Mouse (Mus musculus) forebrain, embryonic 13.5 days (tissue): Measurements from ENCODE around the gene Tmcc3. TPM values are rescaled to one million over a fixed set of nuclear protein-coding genes. Genes with fewer than 3 reads are reported as not detected.

Experiments used
- ATAC-seq: fragments of 200-750 bp; cut with Nextera tagmentation; 2 replicates; pipeline ENCODE4 v1.8.0; 2017
- H3K27ac ChIP-seq: fragments of 300-500 bp; sonication (generic); 2 replicates; pipeline ENCODE4 v1.5.1; 2015; ENCODE audit warnings: inconsistent platforms, mild to moderate bottlenecking, moderate library complexity
- H3K27me3 ChIP-seq: fragments of 300-500 bp; sonication (generic); 2 replicates; pipeline ENCODE4 v1.6.1; 2015; ENCODE audit warnings: mild to moderate bottlenecking, inconsistent platforms
- H3K36me3 ChIP-seq: fragments of 300-500 bp; sonication (generic); 2 replicates; pipeline ENCODE4 v1.6.1; 2015; ENCODE audit warnings: mild to moderate bottlenecking, inconsistent platforms; ENCODE audit not compliant: poor library complexity, severe bottlenecking
- H3K4me1 ChIP-seq: fragments of 300-500 bp; sonication (generic); 2 replicates; pipeline ENCODE4 v1.6.1; 2015; ENCODE audit warnings: inconsistent platforms
- H3K4me2 ChIP-seq: fragments of 300-500 bp; sonication (generic); 2 replicates; pipeline ENCODE4 v1.6.1; 2015; ENCODE audit warnings: inconsistent platforms, mild to moderate bottlenecking, moderate library complexity
- H3K4me3 ChIP-seq: fragments of 300-500 bp; sonication (generic); 2 replicates; pipeline ENCODE4 v1.5.1; 2015; ENCODE audit warnings: mild to moderate bottlenecking, inconsistent platforms
- H3K9ac ChIP-seq: fragments of 300-500 bp; sonication (generic); 2 replicates; pipeline ENCODE4 v1.6.1; 2015; ENCODE audit warnings: mild to moderate bottlenecking, inconsistent platforms
- H3K9me3 ChIP-seq: fragments of 300-500 bp; sonication (generic); replicated peaks from 2 replicates; pipeline ENCODE4 v1.6.1; 2016; ENCODE audit warnings: inconsistent platforms
- WGBS: fragments of 180-500 bp; shearing (Covaris S2); methylation state at CpG from one replicate; pipeline ENCODE4 v1.1.7; 2015; 5-methylcytosine and 5-hydroxymethylcytosine counted together
- polyA plus RNA-seq: library from polyadenylated mRNA; unstranded; fragments of >200 nt; fragmentation: Nextera tagmentation; extraction: Ambion mirVana; gene quantifications from 2 replicates; pipeline ENCODE4 v1.2.1, GENCODE M21; 2015

Gene Tmcc3
- polyA plus RNA-seq, 1 experiment from 2014 or later = 3.7 TPM

- 84% methylated on average over 7 of the region's 7 CpGs for WGBS
- Histone ChIP-seq H3K4me1 (no peaks in the 10 kb centered on the region), H3K36me3 (no peaks in the 10 kb centered on the region), H3K27ac (no peak overlapping the region), H3K4me2 (no peak overlapping the region), H3K9ac (no peak overlapping the region), H3K4me3 (no peak overlapping the region), H3K27me3 (no peaks in the 10 kb centered on the region), H3K9me3 (no peaks in the 10 kb centered on the region)
- ATAC-seq = no peak
Observed at GRCm38 (mm10) chr10:94569731-94570130, 258.0 kb downstream of the Tmcc3 start.

GRCm38 (mm10) chr10:94571927-94572620 lies 260.3 kb downstream of the Tmcc3 start:
- no peak overlapping the region for H3K27ac ChIP-seq
- no peaks in the 10 kb centered on the region for H3K9me3 ChIP-seq
- H3K4me2 ChIP-seq = no peak overlapping the region
- H3K36me3 ChIP-seq = no peaks in the 10 kb centered on the region
- ATAC-seq = no peak
- H3K4me3 ChIP-seq = no peak overlapping the region
- H3K27me3 ChIP-seq = no peaks in the 10 kb centered on the region
- WGBS = 77% methylated on average over 9 of the region's 9 CpGs
- no peaks in the 10 kb centered on the region for H3K4me1 ChIP-seq
- H3K9ac ChIP-seq = no peak overlapping the region

DNA sequence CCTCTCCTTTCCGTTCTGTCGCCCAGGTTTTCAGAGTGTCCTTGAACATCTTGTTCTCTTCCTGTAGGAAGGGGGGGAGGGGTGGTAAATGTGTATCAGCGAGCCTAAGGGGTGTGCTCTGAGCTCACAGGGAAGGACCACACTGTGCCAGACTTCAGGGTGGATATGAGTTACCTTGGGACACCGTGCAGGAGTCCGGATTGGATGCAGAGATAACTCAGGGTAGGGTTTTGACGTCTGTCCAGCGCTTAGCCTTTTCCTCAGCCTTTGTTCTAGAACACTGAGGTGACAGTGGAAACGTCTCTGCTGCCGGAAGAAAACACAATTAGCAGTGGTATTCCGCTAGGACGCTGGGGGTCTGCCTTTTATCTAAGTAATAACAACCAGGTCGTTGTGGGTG lies 261.0 kb downstream of the Tmcc3 start:
- ATAC-seq = no peak
- H3K27ac ChIP-seq = no peak overlapping the region
- H3K9ac ChIP-seq = no peak overlapping the region
- no peaks in the 10 kb centered on the region for H3K36me3 ChIP-seq
- no peaks in the 10 kb centered on the region for H3K9me3 ChIP-seq
- WGBS = 62% methylated on average over 12 of the region's 12 CpGs
- no peak overlapping the region for H3K4me3 ChIP-seq
- no peaks in the 10 kb centered on the region for H3K27me3 ChIP-seq
- no peak overlapping the region for H3K4me2 ChIP-seq
- H3K4me1 ChIP-seq = no peaks in the 10 kb centered on the region

DNA sequence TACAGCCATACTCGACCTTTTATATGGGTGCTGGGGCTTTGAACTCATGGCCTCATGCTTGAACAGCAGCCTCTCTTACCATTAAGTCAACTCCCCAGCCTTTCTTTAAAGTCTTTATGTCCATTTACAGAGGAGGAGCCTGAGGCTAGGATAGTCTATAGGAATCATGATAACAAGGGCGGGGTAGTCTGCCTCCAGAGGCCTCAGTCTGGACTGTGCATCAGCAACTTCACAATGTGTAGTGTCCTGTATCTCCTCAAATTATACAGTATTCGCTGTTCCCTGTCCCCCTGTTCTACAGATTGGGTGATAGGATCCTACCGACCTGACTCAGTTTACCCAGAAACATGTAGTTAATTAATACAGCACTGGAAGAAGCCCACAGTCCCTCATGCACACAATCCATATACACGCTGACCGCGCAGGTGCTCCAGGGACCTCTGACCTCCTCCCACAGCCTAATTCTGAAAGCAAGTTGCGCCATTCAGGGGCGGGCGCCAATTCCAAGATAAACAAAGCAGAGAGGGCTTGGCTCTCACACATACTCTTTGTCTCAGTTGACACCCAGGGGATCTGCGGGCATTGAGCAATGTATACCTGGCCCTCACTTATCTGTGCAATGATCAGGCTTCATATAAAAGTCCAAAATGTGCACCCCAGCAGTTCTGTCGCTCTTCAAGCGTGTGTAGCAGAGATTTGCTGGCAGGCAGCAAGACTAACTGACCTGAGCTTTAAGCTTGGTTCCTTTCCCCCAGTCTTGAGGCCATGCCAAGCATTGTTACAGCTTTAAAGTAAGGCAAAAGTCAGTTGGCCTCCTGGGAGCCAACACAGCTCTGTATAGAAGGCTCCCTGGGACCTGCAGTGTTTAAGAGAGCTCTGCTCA lies 262.9 kb downstream of the Tmcc3 start:
- ATAC-seq = no peak

DNA sequence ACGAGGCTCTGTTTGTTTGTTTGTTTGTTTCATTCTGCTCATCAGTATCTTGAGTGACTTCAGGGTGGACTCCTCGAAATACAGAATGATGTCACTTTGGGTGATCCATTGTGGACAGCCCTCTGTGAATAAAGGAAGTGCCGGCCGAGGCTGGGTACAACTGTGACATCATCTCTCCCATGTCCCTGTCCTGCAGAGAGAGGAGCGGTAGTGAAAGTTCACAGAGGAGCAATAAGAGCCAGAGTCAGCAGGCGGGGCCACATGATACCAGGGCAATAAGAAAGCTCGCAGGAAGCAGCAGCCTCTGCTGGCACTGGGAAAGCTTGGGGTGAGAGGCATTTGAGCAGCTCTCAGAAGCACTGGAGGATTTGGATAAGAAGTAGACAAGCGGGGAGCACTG lies 264.2 kb downstream of the Tmcc3 start:
- H3K27me3 ChIP-seq = no peaks in the 10 kb centered on the region
- no peaks in the 10 kb centered on the region for H3K9me3 ChIP-seq
- H3K4me1 ChIP-seq = no peaks in the 10 kb centered on the region
- no peak overlapping the region for H3K4me2 ChIP-seq
- 62% methylated on average over 8 of the region's 8 CpGs for WGBS
- H3K27ac ChIP-seq = no peak overlapping the region
- no peak for ATAC-seq
- H3K9ac ChIP-seq = no peak overlapping the region
- H3K4me3 ChIP-seq = no peak overlapping the region
- H3K36me3 ChIP-seq = no peaks in the 10 kb centered on the region

More for the DNA sequence above, 262.9 kb downstream of the Tmcc3 start:
- no peak overlapping the region for H3K9ac ChIP-seq
- H3K27ac ChIP-seq = no peak overlapping the region
- H3K4me1 ChIP-seq = no peaks in the 10 kb centered on the region
- H3K27me3 ChIP-seq = no peaks in the 10 kb centered on the region
- H3K36me3 ChIP-seq = no peaks in the 10 kb centered on the region
- H3K9me3 ChIP-seq = no peaks in the 10 kb centered on the region
- no peak overlapping the region for H3K4me3 ChIP-seq
- no peak overlapping the region for H3K4me2 ChIP-seq
- 86% methylated on average over 13 of the region's 13 CpGs for WGBS

GRCm38 (mm10) chr10:94578870-94579269 lies 267.1 kb downstream of the Tmcc3 start:
- no peak overlapping the region for H3K27ac ChIP-seq
- no peak overlapping the region for H3K9ac ChIP-seq
- no peak overlapping the region for H3K4me2 ChIP-seq
- H3K4me3 ChIP-seq = no peak overlapping the region
- no peak for ATAC-seq
- no peaks in the 10 kb centered on the region for H3K9me3 ChIP-seq
- H3K4me1 ChIP-seq = peaks cover 5% of the 10 kb centered on the region
- 94% methylated on average over 15 of the region's 15 CpGs for WGBS
- H3K27me3 ChIP-seq = no peaks in the 10 kb centered on the region
- H3K36me3 ChIP-seq = no peaks in the 10 kb centered on the region

GRCm38 (mm10) chr10:94581384-94581783 lies 269.6 kb downstream of the Tmcc3 start:
- no peak for ATAC-seq
- Histone ChIP-seq H3K4me3 (no peak overlapping the region), H3K4me2 (no peak overlapping the region), H3K9me3 (no peaks in the 10 kb centered on the region), H3K36me3 (no peaks in the 10 kb centered on the region), H3K27me3 (no peaks in the 10 kb centered on the region), H3K27ac (no peak overlapping the region), H3K4me1 (peaks cover 22% of the 10 kb centered on the region), H3K9ac (no peak overlapping the region)
- WGBS = 93% methylated on average over 3 of the region's 3 CpGs

- no peak overlapping the region for H3K27ac ChIP-seq
- WGBS = 80% methylated on average over 4 of the region's 4 CpGs
- no peaks in the 10 kb centered on the region for H3K9me3 ChIP-seq
- no peak overlapping the region for H3K9ac ChIP-seq
- no peak overlapping the region for H3K4me3 ChIP-seq
- no peaks in the 10 kb centered on the region for H3K27me3 ChIP-seq
- H3K4me1 ChIP-seq = peaks cover 22% of the 10 kb centered on the region
- H3K36me3 ChIP-seq = no peaks in the 10 kb centered on the region
- ATAC-seq = no peak
- H3K4me2 ChIP-seq = no peak overlapping the region
Observed at GRCm38 (mm10) chr10:94583714-94584113, 272.0 kb downstream of the Tmcc3 start.

DNA sequence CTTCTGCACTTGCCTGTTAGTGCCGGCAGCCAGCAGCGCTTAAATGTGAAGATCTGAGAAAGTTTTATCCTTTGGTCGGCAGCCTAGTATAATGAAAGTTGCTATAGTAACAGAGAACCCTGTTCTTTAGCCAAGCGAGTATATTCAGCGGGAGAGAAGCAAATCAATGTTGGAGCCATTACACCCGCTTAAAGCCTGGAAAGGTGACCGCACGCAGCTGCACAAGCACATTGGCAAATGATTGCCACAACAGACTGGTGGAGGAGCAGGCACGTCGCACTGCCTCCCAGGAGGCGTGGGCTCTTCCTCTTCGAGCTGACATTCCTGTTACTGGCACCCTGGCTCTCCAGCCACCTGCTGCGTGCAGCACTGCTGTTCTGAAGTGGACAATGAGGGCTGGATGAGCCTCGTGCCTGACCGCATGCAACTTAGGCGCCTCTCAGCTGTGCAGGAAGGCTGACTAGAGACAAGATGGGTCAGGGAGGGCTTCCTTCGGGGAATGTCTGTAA lies 273.2 kb downstream of the Tmcc3 start:
- Histone ChIP-seq H3K9ac (peak overlapping the region; percentile 48), H3K27ac (peak overlapping the region; percentile 60), H3K36me3 (no peaks in the 10 kb centered on the region), H3K4me2 (peak overlapping the region; percentile 49), H3K4me1 (peaks cover 22% of the 10 kb centered on the region), H3K4me3 (peak overlapping the region; percentile 3), H3K27me3 (no peaks in the 10 kb centered on the region), H3K9me3 (no peaks in the 10 kb centered on the region)
- WGBS = 9% methylated on average over 17 of the region's 17 CpGs
- ATAC-seq = peak; percentile 66

- no peak overlapping the region for H3K27ac ChIP-seq
- H3K4me3 ChIP-seq = no peak overlapping the region
- H3K27me3 ChIP-seq = no peaks in the 10 kb centered on the region
- H3K9me3 ChIP-seq = no peaks in the 10 kb centered on the region
- H3K4me1 ChIP-seq = peaks cover 22% of the 10 kb centered on the region
- H3K36me3 ChIP-seq = no peaks in the 10 kb centered on the region
- H3K4me2 ChIP-seq = no peak overlapping the region
- WGBS = 83% methylated on average over 8 of the region's 8 CpGs
- no peak overlapping the region for H3K9ac ChIP-seq
- no peak for ATAC-seq
Observed at GRCm38 (mm10) chr10:94585819-94586218, 274.1 kb downstream of the Tmcc3 start.

DNA sequence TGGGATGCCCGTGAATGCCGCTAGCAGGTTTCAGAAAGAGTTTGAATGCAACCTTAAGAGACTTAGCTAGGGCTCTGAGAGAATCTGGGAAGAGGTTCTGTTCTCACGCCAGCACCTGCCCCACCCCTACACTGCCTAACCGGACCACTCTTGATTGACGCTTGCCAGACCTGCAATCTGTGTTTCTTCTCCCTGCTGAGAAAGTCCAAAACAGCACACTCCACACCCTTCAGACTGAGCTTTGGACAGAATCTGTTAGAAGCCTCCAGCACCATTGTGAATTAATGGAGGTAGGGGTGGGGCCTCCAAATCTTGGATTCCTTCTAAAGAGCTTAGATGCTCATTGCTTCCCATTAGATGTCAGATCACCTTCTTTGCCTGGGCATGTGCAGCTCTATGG lies 277.2 kb downstream of the Tmcc3 start:
- Histone ChIP-seq H3K36me3 (no peaks in the 10 kb centered on the region), H3K9me3 (no peaks in the 10 kb centered on the region), H3K9ac (no peak overlapping the region), H3K27me3 (no peaks in the 10 kb centered on the region), H3K4me3 (no peak overlapping the region), H3K4me1 (peaks cover 16% of the 10 kb centered on the region), H3K27ac (no peak overlapping the region), H3K4me2 (no peak overlapping the region)
- ATAC-seq = no peak
- 88% methylated on average over 5 of the region's 5 CpGs for WGBS

DNA sequence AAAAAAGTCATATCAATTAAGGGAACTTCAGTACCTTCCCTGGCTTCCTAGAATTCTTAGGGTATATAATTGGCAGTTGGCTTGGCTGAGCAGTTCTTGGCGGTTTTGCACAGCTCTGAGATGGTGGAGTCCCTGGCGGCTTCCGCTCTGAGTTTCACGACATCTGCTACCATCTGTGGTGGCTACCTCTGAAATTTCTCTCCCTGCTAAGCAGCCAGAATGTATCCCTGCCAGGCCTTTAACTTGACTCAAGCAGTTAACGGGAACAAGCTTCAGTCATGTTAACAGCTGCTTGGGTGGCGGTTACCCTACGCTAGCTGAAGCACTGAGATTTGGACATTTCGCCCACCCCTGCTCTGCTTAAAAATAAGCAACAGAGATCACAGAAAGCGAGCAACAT lies 284.0 kb downstream of the Tmcc3 start:
- 74% methylated on average over 9 of the region's 9 CpGs for WGBS
- H3K4me2 ChIP-seq = no peak overlapping the region
- H3K4me1 ChIP-seq = no peaks in the 10 kb centered on the region
- ATAC-seq = peak; percentile 80; the same call in 1 of the 2 replicates
- no peak overlapping the region for H3K4me3 ChIP-seq
- no peaks in the 10 kb centered on the region for H3K36me3 ChIP-seq
- no peak overlapping the region for H3K9ac ChIP-seq
- H3K27me3 ChIP-seq = no peaks in the 10 kb centered on the region
- H3K27ac ChIP-seq = peak overlapping the region; percentile 31; the same call in 1 of the 2 replicates
- no peaks in the 10 kb centered on the region for H3K9me3 ChIP-seq
